Mouse (Mus musculus): ENCODE data around the gene Apba3. TPM values are rescaled to one million over a fixed set of nuclear protein-coding genes. Genes with fewer than 3 reads are reported as not detected.
A peak's percentile ranks its signal among the peaks of the same experiment; 100 is the strongest.

Apba3 gene
- polyA plus RNA-seq, 1 experiment from 2014 or later, result 45.4 TPM

GRCm38 (mm10) chr10:81254886-81255285 lies 11.9 kb upstream of the Apba3 start:
- Histone ChIP-seq H3K4me3 (no peak overlapping the region), H3K36me3 (no peaks in the 10 kb centered on the region), H3K27ac (replicated peaks) (no peak overlapping the region), H3K27me3 (replicated peaks) (peaks cover 100% of the 10 kb centered on the region), H3K4me1 (peaks cover 26% of the 10 kb centered on the region), H3K4me2 (no peak overlapping the region), H3K9ac (no peak overlapping the region), H3K9me3 (no peaks in the 10 kb centered on the region)
- no peak for ATAC-seq (ENCODE audit: extremely low read depth, insufficient number of reproducible peaks, low FRiP score, low TSS enrichment)
- 44% methylated on average over 1 of the region's 1 CpGs for WGBS

GRCm38 (mm10) chr10:81257158-81258039 lies 9.4 kb upstream of the Apba3 start:
- peaks cover 7% of the 10 kb centered on the region; the same call in 1 of the 2 replicates for H3K9me3 ChIP-seq
- H3K4me3 ChIP-seq, result peak overlapping the region; percentile 55
- H3K9ac ChIP-seq, result peak overlapping the region; percentile 72
- WGBS, result 5% methylated on average over 62 of the region's 62 CpGs
- H3K36me3 ChIP-seq, result peaks cover 17% of the 10 kb centered on the region; the same call in 1 of the 2 replicates
- no peak overlapping the region for H3K27ac ChIP-seq (replicated peaks)
- H3K27me3 ChIP-seq (replicated peaks), result peaks cover 88% of the 10 kb centered on the region
- ATAC-seq (ENCODE audit: extremely low read depth, insufficient number of reproducible peaks, low FRiP score, low TSS enrichment), result no peak
- H3K4me1 ChIP-seq, result peaks cover 25% of the 10 kb centered on the region
- H3K4me2 ChIP-seq, result peak overlapping the region; percentile 79

- H3K4me3 ChIP-seq, result peak overlapping the region; percentile 8; the same call in 1 of the 2 replicates
- no peak overlapping the region for H3K4me2 ChIP-seq
- H3K27me3 ChIP-seq (replicated peaks), result peaks cover 69% of the 10 kb centered on the region
- H3K4me1 ChIP-seq, result peaks cover 18% of the 10 kb centered on the region
- 41% methylated on average over 21 of the region's 21 CpGs for whole genome bisulfite sequencing
- H3K9me3 ChIP-seq, result peaks cover 7% of the 10 kb centered on the region; the same call in 1 of the 2 replicates
- H3K27ac ChIP-seq (replicated peaks), result no peak overlapping the region
- peak overlapping the region; percentile 33 for H3K9ac ChIP-seq
- ATAC-seq (ENCODE audit: extremely low read depth, insufficient number of reproducible peaks, low FRiP score, low TSS enrichment), result no peak
- peaks cover 36% of the 10 kb centered on the region for H3K36me3 ChIP-seq
Observed at GRCm38 (mm10) chr10:81259225-81259884, 7.4 kb upstream of the Apba3 start.

- Histone ChIP-seq H3K27me3 (replicated peaks) (peaks cover 52% of the 10 kb centered on the region), H3K9ac (no peak overlapping the region), H3K4me1 (peaks cover 27% of the 10 kb centered on the region), H3K9me3 (peaks cover 7% of the 10 kb centered on the region; the same call in 1 of the 2 replicates), H3K4me3 (no peak overlapping the region), H3K27ac (replicated peaks) (no peak overlapping the region), H3K36me3 (peaks cover 50% of the 10 kb centered on the region), H3K4me2 (no peak overlapping the region)
- WGBS, result 83% methylated on average over 4 of the region's 4 CpGs
- no peak for ATAC-seq (ENCODE audit: extremely low read depth, insufficient number of reproducible peaks, low FRiP score, low TSS enrichment)
Observed at GRCm38 (mm10) chr10:81261025-81261424, 5.7 kb upstream of the Apba3 start.

GRCm38 (mm10) chr10:81265540-81265939 lies 1.2 kb upstream of the Apba3 start:
- no peak for ATAC-seq (ENCODE audit: extremely low read depth, insufficient number of reproducible peaks, low FRiP score, low TSS enrichment)
- Histone ChIP-seq H3K27me3 (replicated peaks) (peaks cover 7% of the 10 kb centered on the region), H3K4me3 (peak overlapping the region; percentile 60), H3K9me3 (peaks cover 5% of the 10 kb centered on the region; the same call in 1 of the 2 replicates), H3K4me1 (peaks cover 25% of the 10 kb centered on the region), H3K9ac (peak overlapping the region; percentile 83), H3K27ac (replicated peaks) (no peak overlapping the region), H3K4me2 (peak overlapping the region; percentile 83), H3K36me3 (peaks cover 62% of the 10 kb centered on the region)
- WGBS, result 93% methylated on average over 8 of the region's 8 CpGs

GRCm38 (mm10) chr10:81268056-81268455 lies 1.3 kb downstream of the Apba3 start:
- ATAC-seq (ENCODE audit: extremely low read depth, insufficient number of reproducible peaks, low FRiP score, low TSS enrichment), result peak; percentile 33; the same call in 1 of the 2 replicates
- peaks cover 65% of the 10 kb centered on the region for H3K36me3 ChIP-seq
- WGBS, result 2% methylated on average over 23 of the region's 23 CpGs

GRCm38 (mm10) chr10:81268643-81269412 lies 2.1 kb downstream of the Apba3 start:
- Histone ChIP-seq H3K4me2 (peak overlapping the region; percentile 92), H3K9me3 (no peaks in the 10 kb centered on the region), H3K27me3 (replicated peaks) (no peaks in the 10 kb centered on the region), H3K27ac (replicated peaks) (peak overlapping the region; percentile 70), H3K4me3 (peak overlapping the region; percentile 87), H3K4me1 (peaks cover 25% of the 10 kb centered on the region), H3K9ac (peak overlapping the region; percentile 97), H3K36me3 (peaks cover 65% of the 10 kb centered on the region)
- ATAC-seq (ENCODE audit: extremely low read depth, insufficient number of reproducible peaks, low FRiP score, low TSS enrichment), result no peak
- 78% methylated on average over 16 of the region's 16 CpGs for WGBS

More at GRCm38 (mm10) chr10:81268056-81268455, 1.3 kb downstream of the Apba3 start:
- peak overlapping the region; percentile 92 for H3K4me2 ChIP-seq
- peak overlapping the region; percentile 87 for H3K4me3 ChIP-seq
- peak overlapping the region; percentile 70 for H3K27ac ChIP-seq (replicated peaks)
- peak overlapping the region; percentile 97 for H3K9ac ChIP-seq
- H3K9me3 ChIP-seq, result no peaks in the 10 kb centered on the region
- peaks cover 25% of the 10 kb centered on the region for H3K4me1 ChIP-seq
- no peaks in the 10 kb centered on the region for H3K27me3 ChIP-seq (replicated peaks)

GRCm38 (mm10) chr10:81272356-81272755 lies 5.6 kb downstream of the Apba3 start:
- 93% methylated on average over 21 of the region's 21 CpGs for WGBS
- H3K4me3 ChIP-seq, result no peak overlapping the region
- no peak overlapping the region for H3K9ac ChIP-seq
- H3K27me3 ChIP-seq (replicated peaks), result peaks cover 5% of the 10 kb centered on the region
- H3K4me1 ChIP-seq, result peaks cover 14% of the 10 kb centered on the region
- no peak for ATAC-seq (ENCODE audit: extremely low read depth, insufficient number of reproducible peaks, low FRiP score, low TSS enrichment)
- H3K9me3 ChIP-seq, result no peaks in the 10 kb centered on the region
- H3K4me2 ChIP-seq, result no peak overlapping the region
- no peak overlapping the region for H3K27ac ChIP-seq (replicated peaks)
- peaks cover 50% of the 10 kb centered on the region for H3K36me3 ChIP-seq

GRCm38 (mm10) chr10:81273842-81274241 lies 7.1 kb downstream of the Apba3 start:
- H3K36me3 ChIP-seq, result peaks cover 50% of the 10 kb centered on the region
- no peak overlapping the region for H3K27ac ChIP-seq (replicated peaks)
- no peak overlapping the region for H3K4me2 ChIP-seq
- H3K9ac ChIP-seq, result no peak overlapping the region
- ATAC-seq (ENCODE audit: extremely low read depth, insufficient number of reproducible peaks, low FRiP score, low TSS enrichment), result no peak
- peaks cover 19% of the 10 kb centered on the region for H3K27me3 ChIP-seq (replicated peaks)
- H3K4me3 ChIP-seq, result no peak overlapping the region
- 91% methylated on average over 19 of the region's 19 CpGs for WGBS
- H3K9me3 ChIP-seq, result no peaks in the 10 kb centered on the region
- peaks cover 6% of the 10 kb centered on the region for H3K4me1 ChIP-seq

GRCm38 (mm10) chr10:81277676-81278075 lies 10.9 kb downstream of the Apba3 start:
- H3K27me3 ChIP-seq (replicated peaks), result peaks cover 56% of the 10 kb centered on the region
- H3K27ac ChIP-seq (replicated peaks), result no peak overlapping the region
- H3K4me3 ChIP-seq, result no peak overlapping the region
- ATAC-seq (ENCODE audit: extremely low read depth, insufficient number of reproducible peaks, low FRiP score, low TSS enrichment), result no peak
- H3K9me3 ChIP-seq, result no peaks in the 10 kb centered on the region
- H3K9ac ChIP-seq, result no peak overlapping the region
- no peak overlapping the region for H3K4me2 ChIP-seq
- 65% methylated on average over 22 of the region's 22 CpGs for WGBS
- H3K4me1 ChIP-seq, result peaks cover 7% of the 10 kb centered on the region
- H3K36me3 ChIP-seq, result peaks cover 15% of the 10 kb centered on the region

GRCm38 (mm10) chr10:81279496-81279895 lies 12.7 kb downstream of the Apba3 start:
- peak overlapping the region; percentile 41 for H3K4me2 ChIP-seq
- WGBS, result 26% methylated on average over 10 of the region's 10 CpGs
- no peak overlapping the region for H3K27ac ChIP-seq (replicated peaks)
- peak overlapping the region; percentile 52; the same call in 1 of the 2 replicates for H3K9ac ChIP-seq
- H3K36me3 ChIP-seq, result no peaks in the 10 kb centered on the region
- no peak for ATAC-seq (ENCODE audit: extremely low read depth, insufficient number of reproducible peaks, low FRiP score, low TSS enrichment)
- H3K4me3 ChIP-seq, result peak overlapping the region; percentile 4; the same call in 1 of the 2 replicates
- H3K4me1 ChIP-seq, result peaks cover 7% of the 10 kb centered on the region
- H3K27me3 ChIP-seq (replicated peaks), result peaks cover 74% of the 10 kb centered on the region
- no peaks in the 10 kb centered on the region for H3K9me3 ChIP-seq
